Mouse (Mus musculus): Measurements from ENCODE around the gene Usp6nl.

GRCm38 (mm10) chr2:6473829-6474228, 151.4 kb downstream of the Usp6nl start:
- TF ChIP-seq CTCF (IDR thresholded peaks at IDR 0.05; ENCODE audit: insufficient read depth, low read depth, low read length) (no peak), POLR2A (IDR thresholded peaks at IDR 0.05; ENCODE audit: insufficient read depth, low read depth, low read length) (no peak)
